Mouse (Mus musculus): ENCODE results near the gene Impg1. TPM values are rescaled to one million over a fixed set of nuclear protein-coding genes. Genes with fewer than 3 reads are reported as not detected.

The Impg1 gene
- total RNA-seq (2017): 0.20 TPM in 1 of 2 replicates, not detected in the other

DNA sequence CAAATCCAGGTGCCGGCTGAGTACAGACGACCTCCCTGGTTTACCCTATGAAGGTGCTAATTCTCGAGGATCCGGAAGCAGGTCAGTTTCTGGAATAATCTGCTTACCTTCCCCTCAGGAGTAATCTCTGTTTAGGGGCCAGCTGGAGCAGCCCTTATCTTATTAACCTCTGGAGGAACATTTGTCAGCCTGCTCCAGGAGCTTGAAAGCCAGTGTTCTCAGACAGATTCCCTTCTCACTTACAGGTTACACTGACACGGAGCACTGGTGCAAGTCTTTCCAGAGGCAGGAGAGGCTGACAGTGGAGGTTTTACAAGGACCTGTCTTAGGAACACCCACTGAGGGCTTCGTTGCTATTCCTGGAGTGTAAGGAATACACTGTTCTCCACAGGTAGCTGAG is at the start of gene Impg1:
Gene Impg1, minus strand, starts transcription at position 101 of the 400 bp plus-strand sequence.
- ATAC-seq (replicated peaks in 1 of 2; ENCODE audit: insufficient read depth in 1 of 2, low FRiP score in 2 of 2, low TSS enrichment in 1 of 2, low read depth in 1 of 2, poor library complexity in 2 of 2, severe bottlenecking in 2 of 2): no peak

DNA sequence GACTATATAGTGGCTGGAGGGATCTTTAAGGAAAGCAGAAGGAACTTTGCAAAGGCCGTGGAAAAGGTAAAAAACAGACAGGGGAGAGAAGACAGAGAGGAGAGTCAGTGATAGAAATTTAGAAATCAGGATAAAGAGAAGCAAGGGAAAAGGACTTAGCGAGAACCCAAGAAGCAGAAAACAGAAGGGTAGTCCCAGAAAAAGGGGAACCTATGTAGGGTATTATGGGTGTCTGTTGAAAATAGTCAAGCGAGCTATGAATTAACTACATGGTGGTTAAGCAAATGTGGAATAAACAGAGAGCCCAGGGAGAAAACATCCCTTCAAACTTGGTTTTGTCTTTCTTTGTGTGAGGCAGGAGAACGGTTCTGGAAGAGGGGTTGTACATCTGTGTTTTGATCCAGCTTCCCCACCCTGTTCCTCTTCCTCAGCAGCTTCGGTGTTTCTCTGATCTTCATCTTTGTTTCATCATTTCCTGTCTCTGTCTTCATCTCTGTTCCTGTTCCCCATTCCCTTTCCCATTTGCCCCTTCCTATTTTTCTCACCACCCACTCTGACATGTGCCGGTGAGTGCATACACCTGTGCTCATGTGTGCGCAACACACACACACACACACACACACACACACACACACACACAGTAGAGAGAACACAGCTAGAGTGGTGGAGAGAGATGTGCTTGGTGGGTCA is 44.3 kb upstream of the Impg1 start:
- peak; percentile 37 to 64; a peak in 1 of 4 replicates for ATAC-seq (replicated peaks in 1 of 2; ENCODE audit: insufficient read depth in 1 of 2, low FRiP score in 2 of 2, low TSS enrichment in 1 of 2, low read depth in 1 of 2, poor library complexity in 2 of 2, severe bottlenecking in 2 of 2)

DNA sequence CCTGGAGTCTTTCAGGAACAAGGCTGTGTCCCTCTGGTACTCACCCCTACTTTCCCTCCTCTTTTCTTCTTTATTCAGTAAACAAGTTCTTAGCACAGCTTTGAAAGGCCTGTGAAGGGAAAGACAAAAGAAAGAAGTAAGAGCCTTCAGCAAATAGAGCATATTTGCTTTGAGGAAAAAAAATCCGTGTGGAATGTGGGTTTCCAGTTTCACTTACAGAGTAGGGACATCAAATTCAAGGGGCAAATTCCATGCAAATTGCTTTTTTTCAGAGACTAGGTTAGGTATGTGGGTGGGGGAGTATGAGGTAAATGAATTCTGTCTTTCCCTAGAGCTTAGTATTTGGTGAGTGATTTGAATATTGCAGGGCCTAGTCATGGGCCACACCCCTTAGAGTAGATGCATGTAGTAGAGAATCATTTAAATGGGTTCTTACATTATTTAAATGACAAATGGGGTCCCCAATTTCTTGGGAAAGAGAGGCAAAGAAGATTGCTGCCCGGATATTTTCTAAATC is 39.3 kb upstream of the Impg1 start:
- ATAC-seq (replicated peaks in 1 of 2; ENCODE audit: insufficient read depth in 1 of 2, low FRiP score in 2 of 2, low TSS enrichment in 1 of 2, low read depth in 1 of 2, poor library complexity in 2 of 2, severe bottlenecking in 2 of 2): no peak

DNA sequence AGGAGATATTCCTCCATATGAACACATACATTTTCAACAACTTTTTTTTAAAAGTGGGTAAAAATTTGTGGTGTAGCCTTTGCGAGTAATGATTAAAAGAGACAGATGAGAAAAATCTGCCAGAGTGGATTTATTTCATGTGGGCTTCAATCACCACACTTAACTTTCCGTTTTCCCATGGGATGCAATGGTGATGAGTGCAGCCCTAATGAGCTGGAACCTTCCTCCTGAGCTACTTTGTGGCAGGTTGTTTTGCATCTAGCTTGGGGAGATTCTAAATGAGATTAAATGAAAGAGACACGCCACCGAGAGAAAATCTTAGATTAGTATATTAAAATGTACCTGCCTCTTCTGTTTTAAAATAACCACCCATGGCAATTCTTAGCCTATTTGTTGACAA is 26.3 kb upstream of the Impg1 start:
- no peak for ATAC-seq (replicated peaks in 1 of 2; ENCODE audit: insufficient read depth in 1 of 2, low FRiP score in 2 of 2, low TSS enrichment in 1 of 2, low read depth in 1 of 2, poor library complexity in 2 of 2, severe bottlenecking in 2 of 2)

DNA sequence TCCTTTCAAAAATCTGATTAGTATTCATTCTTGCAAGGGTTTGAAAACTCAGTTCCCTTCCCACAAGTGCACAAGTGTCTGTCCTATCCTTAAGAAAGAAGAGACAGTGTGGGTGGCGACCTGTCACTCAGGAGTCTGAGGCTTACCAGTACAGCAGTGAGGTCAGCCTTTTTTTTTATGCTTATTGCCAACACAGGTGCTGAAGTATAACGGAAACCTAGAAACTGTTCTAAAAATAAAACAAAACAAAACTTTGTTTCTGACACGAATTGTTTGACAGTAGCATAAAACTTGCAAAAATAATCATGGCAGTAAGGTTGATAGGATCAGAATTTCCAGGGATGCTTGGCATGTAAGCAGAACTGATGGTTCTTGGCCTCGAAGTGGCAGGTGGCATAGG is 4.9 kb downstream of the Impg1 start:
- ATAC-seq (replicated peaks in 1 of 2; ENCODE audit: insufficient read depth in 1 of 2, low FRiP score in 2 of 2, low TSS enrichment in 1 of 2, low read depth in 1 of 2, poor library complexity in 2 of 2, severe bottlenecking in 2 of 2): no peak

DNA sequence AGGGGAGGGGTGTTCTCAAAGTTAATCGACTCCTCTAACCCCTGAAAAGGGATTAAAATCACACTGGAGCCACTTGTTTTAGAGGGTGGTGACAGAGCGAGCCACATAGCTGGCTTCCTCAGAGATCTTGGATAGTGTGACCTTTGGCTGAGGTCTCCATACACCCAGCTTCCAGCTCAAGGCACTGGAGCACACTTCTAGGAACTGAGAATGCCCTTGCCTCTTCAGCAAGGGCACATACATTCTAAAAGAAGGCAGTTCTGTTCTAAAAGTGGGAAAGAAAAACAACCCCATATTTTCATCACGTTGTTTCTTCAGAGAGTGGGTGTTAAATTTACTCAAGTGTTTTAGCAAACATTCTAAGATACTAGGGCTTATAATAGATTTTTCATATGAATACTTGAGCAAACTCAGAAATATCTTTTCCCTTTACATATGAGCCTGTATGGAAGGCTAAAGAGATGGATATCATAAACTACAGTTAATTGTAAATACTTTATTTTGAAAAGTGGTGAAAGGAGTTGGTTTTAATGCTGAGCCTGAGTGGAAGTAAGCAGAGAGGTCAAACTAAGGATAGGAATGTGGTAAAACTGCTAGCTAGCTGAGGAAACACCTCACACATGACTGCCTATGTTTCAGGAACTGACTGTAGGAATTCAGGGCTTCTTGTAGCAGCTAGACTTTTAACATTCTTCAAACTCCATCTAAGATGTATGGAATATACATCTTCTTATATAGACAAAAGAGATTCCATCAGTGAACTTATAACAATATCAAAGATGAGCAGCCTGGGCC is 14.6 kb downstream of the Impg1 start:
- ATAC-seq (replicated peaks in 1 of 2; ENCODE audit: insufficient read depth in 1 of 2, low FRiP score in 2 of 2, low TSS enrichment in 1 of 2, low read depth in 1 of 2, poor library complexity in 2 of 2, severe bottlenecking in 2 of 2): no peak

DNA sequence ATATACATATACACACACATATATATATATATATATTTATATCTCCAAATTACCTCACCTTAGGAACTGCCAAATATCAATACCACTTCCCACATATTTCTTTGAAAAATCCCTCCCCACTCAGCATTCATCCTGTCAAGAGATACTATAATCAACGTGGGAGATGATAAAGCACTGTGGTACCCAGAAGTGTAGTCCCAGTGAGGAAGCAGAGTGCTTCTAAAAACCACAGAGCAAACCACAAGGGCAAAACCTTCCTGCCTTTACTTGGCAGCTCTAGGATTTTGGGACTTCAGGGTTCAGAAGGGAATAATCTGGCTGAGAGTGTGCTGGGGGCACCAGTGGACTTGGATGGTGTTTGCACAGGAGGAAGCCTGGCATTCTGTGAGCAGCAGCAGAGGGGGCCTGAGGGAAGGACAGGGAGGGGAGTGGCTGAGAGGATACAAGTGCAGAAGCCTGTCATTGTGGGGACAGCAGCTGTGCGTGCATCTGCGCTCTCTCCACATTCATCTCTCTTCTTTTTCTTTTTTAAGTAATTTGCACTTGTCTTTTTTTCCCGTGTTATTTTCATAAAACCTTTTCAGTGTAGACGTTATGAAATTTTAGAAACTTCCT is 24.1 kb downstream of the Impg1 start:
- ATAC-seq (replicated peaks in 1 of 2; ENCODE audit: insufficient read depth in 1 of 2, low FRiP score in 2 of 2, low TSS enrichment in 1 of 2, low read depth in 1 of 2, poor library complexity in 2 of 2, severe bottlenecking in 2 of 2): peak; percentile 82 to 86

DNA sequence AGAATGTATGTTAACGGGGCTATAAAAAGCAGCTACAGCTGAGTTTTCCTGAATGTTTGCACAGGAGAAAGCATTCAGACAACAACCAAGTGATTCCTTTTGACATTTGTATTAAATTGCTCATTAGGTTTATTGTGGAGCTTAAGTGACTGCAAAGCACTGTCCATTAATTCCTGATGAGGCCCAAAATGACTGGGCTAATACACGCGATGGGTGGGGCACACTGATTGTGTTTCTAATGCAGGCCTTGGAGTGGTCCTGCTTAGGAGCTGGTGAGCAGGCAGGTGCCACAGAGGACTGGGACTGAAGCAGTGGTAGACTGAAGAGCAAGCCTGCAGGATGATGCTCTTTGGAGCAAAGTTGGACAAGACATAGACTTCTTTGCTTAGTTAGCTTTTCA is 73.9 kb downstream of the Impg1 start:
- ATAC-seq (replicated peaks in 1 of 2; ENCODE audit: insufficient read depth in 1 of 2, low FRiP score in 2 of 2, low TSS enrichment in 1 of 2, low read depth in 1 of 2, poor library complexity in 2 of 2, severe bottlenecking in 2 of 2): no peak

DNA sequence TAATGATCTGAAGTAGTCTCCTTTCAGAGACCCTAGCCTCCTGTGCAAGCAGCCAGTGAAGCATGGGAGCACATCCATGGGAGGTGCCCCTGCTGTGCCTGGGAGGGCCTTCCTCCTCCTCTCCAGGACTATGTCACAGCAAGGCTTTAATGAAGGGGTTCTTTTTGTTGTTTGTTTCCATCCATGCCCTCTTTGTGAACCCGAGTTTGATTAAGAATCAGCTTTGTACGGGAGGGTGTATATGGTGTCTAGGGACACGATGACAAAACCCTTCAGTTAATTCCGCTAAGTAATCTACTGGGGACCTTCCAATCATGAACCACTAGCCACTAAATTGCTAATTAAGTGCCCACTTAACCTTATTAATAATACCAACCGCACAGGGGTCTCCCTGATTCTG is 74.3 kb downstream of the Impg1 start:
- ATAC-seq (replicated peaks in 1 of 2; ENCODE audit: insufficient read depth in 1 of 2, low FRiP score in 2 of 2, low TSS enrichment in 1 of 2, low read depth in 1 of 2, poor library complexity in 2 of 2, severe bottlenecking in 2 of 2): no peak

DNA sequence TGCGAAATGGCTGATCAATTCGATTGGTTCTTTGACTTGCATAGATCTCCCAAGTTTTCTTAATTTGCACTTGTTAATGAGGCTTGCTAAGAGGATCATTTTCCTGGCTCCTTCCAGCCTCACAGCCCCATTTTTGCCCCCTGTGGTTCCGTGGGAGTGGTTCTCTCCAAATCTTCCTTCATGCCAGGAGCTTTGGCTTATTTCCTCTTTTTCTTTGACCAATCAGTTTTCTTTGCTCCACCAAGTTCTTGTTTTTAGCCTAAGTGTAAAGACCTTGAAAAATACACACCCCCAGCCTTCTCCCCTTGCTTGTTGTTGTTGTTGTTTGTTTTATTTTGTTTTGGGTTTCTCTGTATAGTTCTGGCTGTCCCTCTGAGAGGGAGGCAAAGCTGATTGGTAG is 77.4 kb downstream of the Impg1 start:
- ATAC-seq (replicated peaks in 1 of 2; ENCODE audit: insufficient read depth in 1 of 2, low FRiP score in 2 of 2, low TSS enrichment in 1 of 2, low read depth in 1 of 2, poor library complexity in 2 of 2, severe bottlenecking in 2 of 2): peak; percentile 53 to 72

DNA sequence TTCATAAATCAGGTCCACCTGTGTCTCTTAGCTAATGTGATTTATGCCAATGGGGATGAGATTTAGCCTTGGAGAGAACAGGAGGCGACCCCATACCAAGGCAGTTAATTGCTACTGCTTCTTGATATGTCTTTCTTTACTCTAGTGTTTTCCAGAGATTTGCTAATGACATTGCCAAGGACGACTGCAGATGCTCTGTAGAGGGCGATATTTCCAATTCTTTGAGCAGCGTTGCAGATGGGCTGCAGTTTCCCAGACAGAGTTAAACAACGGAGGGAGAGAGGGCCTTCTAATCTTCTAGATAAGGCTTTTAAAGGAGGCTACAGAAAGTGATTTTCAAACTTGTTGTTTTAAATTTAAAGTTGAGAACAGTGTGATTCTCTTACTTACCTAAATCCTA is 78.8 kb downstream of the Impg1 start:
- ATAC-seq (replicated peaks in 1 of 2; ENCODE audit: insufficient read depth in 1 of 2, low FRiP score in 2 of 2, low TSS enrichment in 1 of 2, low read depth in 1 of 2, poor library complexity in 2 of 2, severe bottlenecking in 2 of 2): peak; percentile 35 to 38; a peak in 1 of 4 replicates

DNA sequence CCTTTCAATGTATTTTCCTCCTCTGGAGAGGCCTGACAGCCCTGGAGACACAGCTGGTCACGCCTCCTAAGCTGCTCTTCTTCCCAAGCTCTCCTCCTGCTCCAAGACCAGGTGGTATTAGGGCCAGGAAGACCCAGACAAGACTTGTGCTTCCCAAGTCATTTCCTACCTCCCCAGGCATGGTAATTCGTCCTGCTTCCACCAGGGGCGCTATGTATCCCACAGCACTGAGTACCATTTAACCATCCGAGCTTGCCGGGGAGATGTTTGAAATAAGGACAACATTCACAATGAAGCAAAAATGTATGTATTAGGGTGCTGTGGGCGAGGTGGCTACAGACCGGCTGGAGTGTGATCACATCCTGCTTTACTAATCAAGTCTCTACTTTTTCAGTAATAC is 79.3 kb downstream of the Impg1 start:
- ATAC-seq (replicated peaks in 1 of 2; ENCODE audit: insufficient read depth in 1 of 2, low FRiP score in 2 of 2, low TSS enrichment in 1 of 2, low read depth in 1 of 2, poor library complexity in 2 of 2, severe bottlenecking in 2 of 2): no peak

DNA sequence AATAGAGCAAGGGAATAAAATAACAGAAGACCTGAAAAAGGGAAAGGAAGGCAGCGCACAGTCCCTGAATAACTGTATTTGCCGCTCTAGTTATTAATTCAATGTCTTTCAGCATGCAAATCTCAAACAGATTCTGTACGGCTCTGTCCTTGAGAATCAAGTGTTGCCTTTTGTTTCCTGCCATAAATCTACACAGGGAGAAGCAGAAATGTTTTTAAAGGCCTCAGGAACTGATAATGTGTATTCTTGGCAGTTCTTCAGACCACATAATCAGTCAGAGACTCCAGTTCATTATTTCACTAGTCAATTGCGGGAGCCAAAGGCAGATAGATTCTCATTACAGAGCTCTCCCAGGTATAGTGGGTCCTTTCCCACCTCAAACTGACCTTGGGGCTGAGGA is 82.6 kb downstream of the Impg1 start:
- peak; percentile 76 to 80 for ATAC-seq (replicated peaks in 1 of 2; ENCODE audit: insufficient read depth in 1 of 2, low FRiP score in 2 of 2, low TSS enrichment in 1 of 2, low read depth in 1 of 2, poor library complexity in 2 of 2, severe bottlenecking in 2 of 2)

DNA sequence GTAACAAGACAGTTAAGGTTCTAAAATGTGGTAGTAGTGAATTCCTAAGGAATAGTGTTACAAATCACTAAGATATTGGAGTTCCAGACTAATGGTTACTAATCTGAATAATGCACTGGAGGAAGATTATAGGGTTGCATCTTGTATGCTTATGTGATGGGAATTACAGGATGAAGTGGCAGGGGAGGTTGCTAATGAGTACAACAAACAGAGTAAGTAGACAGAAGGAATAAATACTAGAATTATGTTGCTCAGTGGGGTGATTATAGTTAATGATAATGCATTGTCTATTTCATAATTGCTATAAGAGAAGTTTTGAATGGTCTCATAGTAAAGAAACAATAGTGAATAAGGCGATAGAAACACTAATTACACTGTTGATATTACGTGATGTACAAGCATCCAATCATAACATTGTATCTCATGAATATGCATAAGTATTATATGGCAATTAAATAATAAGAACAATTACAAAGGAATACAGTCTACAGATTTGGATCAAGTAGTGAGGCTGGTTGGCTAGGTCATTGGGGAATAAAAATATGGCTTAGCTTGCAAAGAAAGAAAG is 85.1 kb downstream of the Impg1 start:
- no peak for ATAC-seq (replicated peaks in 1 of 2; ENCODE audit: insufficient read depth in 1 of 2, low FRiP score in 2 of 2, low TSS enrichment in 1 of 2, low read depth in 1 of 2, poor library complexity in 2 of 2, severe bottlenecking in 2 of 2)

DNA sequence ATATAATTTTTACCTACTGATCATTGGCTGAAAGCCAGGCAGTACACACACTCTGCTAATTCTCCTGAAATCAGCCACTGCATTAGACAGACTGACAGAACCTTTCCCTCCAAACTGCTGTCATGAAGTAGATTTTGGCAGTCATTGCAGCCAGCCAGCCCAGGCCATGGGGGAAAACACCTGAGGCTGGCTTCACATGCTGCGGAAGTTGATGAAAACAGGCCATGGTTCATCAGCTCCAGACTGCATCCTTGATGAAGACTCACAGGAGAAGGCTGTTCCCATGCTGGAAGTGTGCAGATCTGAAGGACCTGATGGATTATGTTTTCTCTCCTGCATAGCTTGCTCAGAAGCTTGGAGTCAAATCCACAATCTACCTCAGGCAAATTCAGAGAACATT is 91.2 kb downstream of the Impg1 start:
- ATAC-seq (replicated peaks in 1 of 2; ENCODE audit: insufficient read depth in 1 of 2, low FRiP score in 2 of 2, low TSS enrichment in 1 of 2, low read depth in 1 of 2, poor library complexity in 2 of 2, severe bottlenecking in 2 of 2): no peak

DNA sequence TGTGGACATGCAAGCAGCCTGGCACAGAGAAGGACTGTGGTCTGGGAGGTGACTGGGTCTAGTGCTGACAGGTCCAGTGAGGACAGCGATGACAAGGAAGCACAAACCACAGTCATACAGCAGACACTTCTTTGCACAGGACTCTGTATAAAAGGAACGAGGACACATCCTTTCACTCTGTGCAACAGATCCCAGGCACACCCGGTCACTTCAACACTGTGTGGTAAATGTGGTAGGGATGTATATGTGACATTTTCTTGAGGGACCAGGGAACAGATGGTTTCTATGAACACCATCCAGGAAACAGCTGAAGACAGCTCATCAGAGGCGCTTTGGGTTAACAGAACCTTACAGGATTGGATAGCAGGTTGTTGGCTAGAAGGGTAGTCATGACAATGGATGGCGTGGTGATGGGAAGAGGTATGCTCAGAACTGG is 92.0 kb downstream of the Impg1 start:
- ATAC-seq (replicated peaks in 1 of 2; ENCODE audit: insufficient read depth in 1 of 2, low FRiP score in 2 of 2, low TSS enrichment in 1 of 2, low read depth in 1 of 2, poor library complexity in 2 of 2, severe bottlenecking in 2 of 2): peak; percentile 58 to 65; a peak in 3 of 4 replicates

DNA sequence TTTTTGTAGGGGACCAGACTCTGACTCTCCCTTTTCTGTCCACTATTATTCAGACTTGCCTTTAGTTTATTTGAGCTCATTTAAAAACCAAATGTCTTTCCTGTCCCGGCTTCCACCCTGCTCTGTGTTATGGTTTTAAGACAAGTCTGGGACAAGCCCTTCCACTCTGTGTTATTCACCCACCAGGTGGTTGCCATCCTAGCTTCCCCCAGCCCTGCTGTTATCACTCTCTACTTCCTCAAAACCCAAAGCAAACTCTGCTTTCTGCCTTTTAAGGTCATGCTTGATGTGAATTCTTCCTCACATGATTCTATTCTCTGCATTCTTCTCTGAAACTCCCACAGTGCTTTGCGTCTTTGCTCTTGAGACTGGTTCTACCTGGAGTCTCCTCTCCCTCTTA is 96.6 kb downstream of the Impg1 start:
- ATAC-seq (replicated peaks in 1 of 2; ENCODE audit: insufficient read depth in 1 of 2, low FRiP score in 2 of 2, low TSS enrichment in 1 of 2, low read depth in 1 of 2, poor library complexity in 2 of 2, severe bottlenecking in 2 of 2): peak; percentile 58 to 64; a peak in 3 of 4 replicates

Measured in hematopoietic stem cell, adult 5-6 weeks (primary cell).